Mouse (Mus musculus) liver, embryonic 12.5 days (tissue): ENCODE data around the gene Ctsw. TPM values are rescaled to one million over a fixed set of nuclear protein-coding genes. Genes with fewer than 3 reads are reported as not detected.
A peak's percentile ranks its signal among the peaks of the same experiment; 100 is the strongest.

Experiments used
- ATAC-seq: fragments of 200-750 bp; cut with Nextera tagmentation; 2 replicates; pipeline ENCODE4 v1.8.0; 2017; ENCODE audit warnings: moderate number of reproducible peaks, mild to moderate bottlenecking, moderate library complexity
- H3K27ac ChIP-seq: fragments of 300-500 bp; sonication (generic); 2 replicates; pipeline ENCODE4 v1.5.1; 2016; ENCODE audit warnings: mild to moderate bottlenecking
- H3K27me3 ChIP-seq: fragments of 300-500 bp; sonication (generic); replicated peaks from 2 replicates; pipeline ENCODE4 v1.6.1; 2016; ENCODE audit warnings: mild to moderate bottlenecking, moderate library complexity
- H3K36me3 ChIP-seq: fragments of 300-500 bp; sonication (generic); 2 replicates; pipeline ENCODE4 v1.6.1; 2016; ENCODE audit warnings: mild to moderate bottlenecking, moderate library complexity
- H3K4me1 ChIP-seq: fragments of 300-500 bp; sonication (generic); 2 replicates; pipeline ENCODE4 v1.6.1; 2016
- H3K4me2 ChIP-seq: fragments of 300-500 bp; sonication (generic); 2 replicates; pipeline ENCODE4 v1.6.1; 2016; ENCODE audit warnings: mild to moderate bottlenecking, moderate library complexity
- H3K4me3 ChIP-seq: fragments of 300-500 bp; sonication (generic); 2 replicates; pipeline ENCODE4 v1.5.1; 2016; ENCODE audit warnings: mild to moderate bottlenecking, moderate library complexity
- H3K9ac ChIP-seq: fragments of 300-500 bp; sonication (generic); 2 replicates; pipeline ENCODE4 v1.6.1; 2016; ENCODE audit warnings: mild to moderate bottlenecking, moderate library complexity
- H3K9me3 ChIP-seq: fragments of 300-500 bp; sonication (generic); replicated peaks from 2 replicates; pipeline ENCODE4 v1.6.1; 2016; ENCODE audit warnings: mild to moderate bottlenecking, moderate library complexity
- WGBS: fragments of 180-500 bp; shearing (Covaris S2); methylation state at CpG from one replicate; pipeline ENCODE4 v1.1.7; 2016; ENCODE audit not compliant: insufficient replicate concordance; 5-methylcytosine and 5-hydroxymethylcytosine counted together
- polyA plus RNA-seq: library from polyadenylated mRNA; unstranded; fragments of >200 nt; fragmentation: Nextera tagmentation; extraction: Ambion mirVana; gene quantifications from 2 replicates; pipeline ENCODE4 v1.2.1, GENCODE M21; 2016

Ctsw gene
- polyA plus RNA-seq, 1 experiment from 2014 or later, result 0.43 TPM

DNA sequence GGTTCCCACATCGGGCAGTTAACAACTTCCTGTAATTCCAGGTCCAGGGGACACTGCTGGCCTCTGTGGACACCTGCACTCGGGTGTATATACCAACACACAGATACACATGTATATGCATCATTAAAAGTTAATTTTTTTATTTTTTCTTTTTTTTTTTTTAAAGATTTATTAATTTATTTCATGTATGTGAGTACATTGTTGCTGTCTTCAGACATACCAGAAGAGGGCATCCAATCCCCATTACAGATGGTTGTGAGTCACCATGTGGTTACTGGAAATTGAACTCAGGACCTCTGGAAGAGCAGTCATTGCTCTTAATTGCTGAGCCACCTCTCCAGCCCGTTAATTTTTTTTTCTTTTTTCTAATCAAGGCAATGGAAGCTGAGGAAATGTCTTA lies 4.5 kb upstream of the Ctsw start:
- Histone ChIP-seq H3K4me3 (no peak overlapping the region), H3K9ac (no peak overlapping the region), H3K4me1 (peaks cover 36% of the 10 kb centered on the region), H3K36me3 (no peaks in the 10 kb centered on the region), H3K27me3 (peaks cover 31% of the 10 kb centered on the region), H3K4me2 (0 out of 2 replicates have a peak overlapping the region, but pooled peaks have one; percentile 88), H3K9me3 (no peaks in the 10 kb centered on the region), H3K27ac (no peak overlapping the region)
- 58% methylated on average over 3 of the region's 3 CpGs for WGBS
- no peak for ATAC-seq

- H3K9me3 ChIP-seq, result no peaks in the 10 kb centered on the region
- WGBS, result 73% methylated on average over 5 of the region's 5 CpGs
- peaks cover 31% of the 10 kb centered on the region for H3K27me3 ChIP-seq
- H3K4me1 ChIP-seq, result peaks cover 36% of the 10 kb centered on the region
- H3K36me3 ChIP-seq, result peaks cover 6% of the 10 kb centered on the region
- H3K27ac ChIP-seq, result no peak overlapping the region
- ATAC-seq, result no peak
- no peak overlapping the region for H3K4me3 ChIP-seq
- H3K4me2 ChIP-seq, result no peak overlapping the region
- H3K9ac ChIP-seq, result no peak overlapping the region
Measured at GRCm38 (mm10) chr19:5471846-5472245, 3.5 kb upstream of the Ctsw start.

DNA sequence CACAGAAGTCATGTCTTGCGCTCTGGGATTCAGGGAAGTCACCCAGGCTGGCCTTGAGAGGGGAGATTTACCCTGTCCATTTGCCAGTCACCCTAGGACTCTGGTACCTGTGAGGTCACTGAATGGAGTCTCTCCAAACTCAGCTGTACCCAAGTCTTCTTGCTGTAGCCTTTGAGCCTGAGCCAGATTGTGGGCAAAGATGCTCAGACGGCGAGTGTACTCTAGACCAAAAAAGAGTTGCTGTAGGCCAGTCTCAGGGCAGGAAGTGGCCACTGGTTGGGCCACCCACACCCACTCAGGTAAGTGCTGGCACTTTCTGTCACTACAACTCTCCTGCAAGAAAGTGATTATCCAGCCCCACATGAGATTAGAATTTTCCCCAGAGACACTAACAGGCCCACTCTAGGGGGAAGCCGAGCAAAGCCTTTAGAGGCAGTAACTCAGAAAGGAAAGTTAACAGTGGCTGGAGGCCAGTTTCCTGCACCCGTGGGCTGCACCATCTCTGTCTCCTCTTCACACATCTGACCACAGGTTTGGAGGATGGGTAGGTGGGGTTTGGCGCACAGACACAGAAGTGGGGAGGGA lies 1.3 kb downstream of the Ctsw start:
- H3K4me2 ChIP-seq, result no peak overlapping the region
- peaks cover 5% of the 10 kb centered on the region for H3K4me1 ChIP-seq
- no peak overlapping the region for H3K27ac ChIP-seq
- 76% methylated on average over 6 of the region's 6 CpGs for WGBS
- no peaks in the 10 kb centered on the region for H3K27me3 ChIP-seq
- H3K36me3 ChIP-seq, result peaks cover 52% of the 10 kb centered on the region
- ATAC-seq, result no peak
- no peak overlapping the region for H3K4me3 ChIP-seq
- no peak overlapping the region for H3K9ac ChIP-seq
- no peaks in the 10 kb centered on the region for H3K9me3 ChIP-seq

DNA sequence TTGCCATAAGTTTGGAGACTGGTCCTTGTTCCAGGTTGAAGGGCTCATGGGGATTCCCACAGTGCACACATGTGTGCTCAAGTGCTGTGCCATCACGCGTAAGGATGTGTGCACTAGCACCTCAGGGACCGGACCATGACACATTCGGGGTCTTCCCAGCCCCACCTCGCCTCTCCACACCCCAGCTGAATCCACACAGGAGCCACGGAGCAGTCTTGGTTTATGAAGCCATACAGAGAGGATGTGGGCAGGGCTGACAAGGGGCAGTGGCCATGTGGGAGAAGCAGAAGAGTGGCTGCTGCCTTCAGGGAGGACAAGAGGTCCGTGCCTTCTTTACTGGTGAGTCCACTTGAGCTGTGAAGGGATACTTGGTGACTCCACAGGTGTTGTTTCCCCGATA lies 3.3 kb downstream of the Ctsw start:
- Histone ChIP-seq H3K27ac (no peak overlapping the region), H3K36me3 (peaks cover 52% of the 10 kb centered on the region), H3K9ac (no peak overlapping the region), H3K4me2 (no peak overlapping the region), H3K27me3 (no peaks in the 10 kb centered on the region), H3K4me3 (no peak overlapping the region), H3K9me3 (no peaks in the 10 kb centered on the region), H3K4me1 (peaks cover 17% of the 10 kb centered on the region)
- no peak for ATAC-seq
- 88% methylated on average over 8 of the region's 8 CpGs for WGBS

DNA sequence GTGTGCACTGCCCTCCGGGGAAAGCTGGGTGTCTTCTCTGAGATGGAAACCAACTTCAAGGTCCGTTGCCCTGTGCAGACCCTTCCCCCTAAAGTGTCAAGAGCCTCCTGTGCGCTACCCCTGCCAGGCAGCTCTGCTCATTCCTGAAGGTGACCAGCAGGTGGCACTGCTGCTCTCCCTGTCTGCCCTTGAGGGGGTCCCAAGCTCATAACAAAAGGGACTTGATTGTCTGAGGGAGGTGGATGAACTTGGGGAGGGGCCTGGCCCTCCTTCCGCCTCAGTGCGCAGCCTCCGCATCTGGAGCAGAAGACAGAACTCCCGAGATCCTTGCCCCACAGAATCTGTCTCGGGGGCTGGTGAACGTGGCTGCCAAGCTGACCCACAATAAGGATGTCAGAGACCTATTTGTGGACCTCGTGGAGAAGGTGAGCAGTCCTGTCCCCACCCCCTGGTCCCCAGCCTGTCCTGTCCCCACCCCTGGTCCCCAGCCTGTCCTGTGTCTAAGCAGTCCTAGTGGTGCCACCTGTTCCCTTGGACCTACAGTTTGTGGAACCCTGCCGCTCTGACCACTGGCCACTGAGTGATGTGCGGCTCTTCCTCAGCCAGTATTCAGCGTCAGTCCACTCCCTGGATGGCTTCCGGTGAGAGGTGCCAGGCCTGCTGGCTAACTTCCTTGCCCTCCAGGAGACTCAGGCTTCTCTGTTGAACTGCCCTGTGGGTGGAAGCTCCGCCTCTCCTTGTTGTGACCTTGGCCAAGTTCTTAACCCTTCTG lies 4.3 kb downstream of the Ctsw start:
- Histone ChIP-seq H3K4me3 (no peak overlapping the region), H3K4me2 (no peak overlapping the region)
- ATAC-seq, result no peak

GRCm38 (mm10) chr19:5463212-5463611 lies 5.1 kb downstream of the Ctsw start:
- Histone ChIP-seq H3K4me3 (no peak overlapping the region), H3K36me3 (peaks cover 52% of the 10 kb centered on the region), H3K4me2 (no peak overlapping the region), H3K27me3 (0 out of 2 replicates have a peak, but pooled peaks cover 5% of the 10 kb centered on the region), H3K9ac (no peak overlapping the region), H3K27ac (no peak overlapping the region), H3K9me3 (no peaks in the 10 kb centered on the region), H3K4me1 (peaks cover 24% of the 10 kb centered on the region)
- no peak for ATAC-seq
- 83% methylated on average over 9 of the region's 9 CpGs for WGBS

More for the DNA sequence above, 4.3 kb downstream of the Ctsw start:
- Histone ChIP-seq H3K27ac (no peak overlapping the region), H3K4me1 (peaks cover 24% of the 10 kb centered on the region), H3K36me3 (peaks cover 52% of the 10 kb centered on the region), H3K27me3 (0 out of 2 replicates have a peak, but pooled peaks cover 3% of the 10 kb centered on the region), H3K9me3 (no peaks in the 10 kb centered on the region), H3K9ac (no peak overlapping the region; the same call in 1 of the 2 replicates)
- 60% methylated on average over 15 of the region's 15 CpGs for WGBS

DNA sequence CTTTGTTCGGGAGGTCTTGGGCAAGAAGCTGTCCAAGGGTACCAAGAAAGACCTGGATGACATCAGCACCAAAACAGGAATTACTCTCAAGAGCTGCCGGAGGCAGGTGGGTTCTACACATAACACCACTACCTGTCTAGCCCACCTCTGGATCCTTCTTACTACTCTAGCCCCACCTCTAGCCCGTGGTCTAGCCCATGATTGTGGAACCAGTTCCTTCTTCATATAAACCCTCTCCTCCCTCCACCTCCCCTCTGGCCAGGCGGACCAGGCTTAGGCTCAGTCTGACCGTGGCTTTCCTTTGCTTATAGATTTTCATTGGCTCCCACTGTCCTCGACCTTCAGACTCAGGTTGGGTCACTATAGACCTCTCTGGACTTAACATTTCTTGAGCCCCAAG lies 6.9 kb downstream of the Ctsw start:
- H3K36me3 ChIP-seq, result peaks cover 41% of the 10 kb centered on the region
- 0 out of 2 replicates have a peak overlapping the region, but pooled peaks have one; percentile 2 for H3K27ac ChIP-seq
- H3K9ac ChIP-seq, result peak overlapping the region; percentile 82; the same call in 1 of the 2 replicates
- ATAC-seq, result no peak
- H3K4me2 ChIP-seq, result peak overlapping the region; percentile 90
- peak overlapping the region; percentile 81 for H3K4me3 ChIP-seq
- H3K9me3 ChIP-seq, result no peaks in the 10 kb centered on the region
- WGBS, result 74% methylated on average over 6 of the region's 6 CpGs
- H3K27me3 ChIP-seq, result 0 out of 2 replicates have a peak, but pooled peaks cover 5% of the 10 kb centered on the region
- H3K4me1 ChIP-seq, result peaks cover 34% of the 10 kb centered on the region

DNA sequence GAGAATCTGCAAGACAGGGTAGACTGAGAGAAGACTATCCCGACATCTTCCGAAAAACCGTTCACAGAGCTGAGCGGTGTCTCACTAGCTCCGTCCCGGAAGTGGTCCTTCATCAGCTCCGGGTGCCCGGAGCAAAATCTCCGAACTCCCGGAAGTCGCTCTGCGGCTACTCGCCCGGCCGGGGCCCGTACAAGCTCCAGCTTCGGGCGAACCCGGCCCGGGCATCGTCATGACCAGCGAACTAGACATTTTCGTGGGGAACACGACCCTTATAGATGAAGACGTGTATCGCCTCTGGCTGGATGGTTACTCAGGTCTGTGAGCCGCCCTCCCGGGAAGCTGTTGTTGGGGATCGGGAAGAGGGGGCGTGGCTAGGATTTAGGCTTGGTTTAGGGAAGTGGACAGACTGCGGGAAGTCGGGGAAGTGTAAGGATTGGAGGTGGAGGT lies 7.8 kb downstream of the Ctsw start, which contains the start of gene Fibp:
TSS of gene Fibp (plus strand) at position 151 of the 447 bp plus-strand sequence.
- under 1% methylated on average over 32 of the region's 32 CpGs for WGBS
- peak; percentile 66 for ATAC-seq
- 0 out of 2 replicates have a peak, but pooled peaks cover 5% of the 10 kb centered on the region for H3K27me3 ChIP-seq
- H3K36me3 ChIP-seq, result peaks cover 34% of the 10 kb centered on the region
- H3K4me3 ChIP-seq, result peak within 1 kb of the TSS; percentile 81
- peak within 1 kb of the TSS; percentile 82 for H3K9ac ChIP-seq
- peak within 1 kb of the TSS; percentile 90 for H3K4me2 ChIP-seq
- H3K27ac ChIP-seq, result peak within 1 kb of the TSS; percentile 68
- no peaks in the 10 kb centered on the region for H3K9me3 ChIP-seq
- H3K4me1 ChIP-seq, result peaks cover 43% of the 10 kb centered on the region

GRCm38 (mm10) chr19:5459896-5460295 lies 8.4 kb downstream of the Ctsw start:
- Histone ChIP-seq H3K27ac (peak overlapping the region; percentile 68; the same call in 1 of the 2 replicates), H3K9ac (peak overlapping the region; percentile 82), H3K4me1 (peaks cover 49% of the 10 kb centered on the region), H3K36me3 (peaks cover 32% of the 10 kb centered on the region), H3K27me3 (0 out of 2 replicates have a peak, but pooled peaks cover 5% of the 10 kb centered on the region), H3K9me3 (no peaks in the 10 kb centered on the region), H3K4me3 (peak overlapping the region; percentile 81), H3K4me2 (peak overlapping the region; percentile 90)
- no peak for ATAC-seq
- WGBS, result 26% methylated on average over 3 of the region's 3 CpGs

GRCm38 (mm10) chr19:5459019-5459418 lies 9.3 kb downstream of the Ctsw start:
- no peaks in the 10 kb centered on the region for H3K9me3 ChIP-seq
- no peak overlapping the region for H3K9ac ChIP-seq
- H3K27me3 ChIP-seq, result 0 out of 2 replicates have a peak, but pooled peaks cover 5% of the 10 kb centered on the region
- no peak overlapping the region for H3K4me2 ChIP-seq
- 54% methylated on average over 7 of the region's 7 CpGs for WGBS
- H3K36me3 ChIP-seq, result peaks cover 32% of the 10 kb centered on the region
- no peak overlapping the region for H3K27ac ChIP-seq
- H3K4me1 ChIP-seq, result peaks cover 51% of the 10 kb centered on the region
- no peak for ATAC-seq
- no peak overlapping the region for H3K4me3 ChIP-seq

DNA sequence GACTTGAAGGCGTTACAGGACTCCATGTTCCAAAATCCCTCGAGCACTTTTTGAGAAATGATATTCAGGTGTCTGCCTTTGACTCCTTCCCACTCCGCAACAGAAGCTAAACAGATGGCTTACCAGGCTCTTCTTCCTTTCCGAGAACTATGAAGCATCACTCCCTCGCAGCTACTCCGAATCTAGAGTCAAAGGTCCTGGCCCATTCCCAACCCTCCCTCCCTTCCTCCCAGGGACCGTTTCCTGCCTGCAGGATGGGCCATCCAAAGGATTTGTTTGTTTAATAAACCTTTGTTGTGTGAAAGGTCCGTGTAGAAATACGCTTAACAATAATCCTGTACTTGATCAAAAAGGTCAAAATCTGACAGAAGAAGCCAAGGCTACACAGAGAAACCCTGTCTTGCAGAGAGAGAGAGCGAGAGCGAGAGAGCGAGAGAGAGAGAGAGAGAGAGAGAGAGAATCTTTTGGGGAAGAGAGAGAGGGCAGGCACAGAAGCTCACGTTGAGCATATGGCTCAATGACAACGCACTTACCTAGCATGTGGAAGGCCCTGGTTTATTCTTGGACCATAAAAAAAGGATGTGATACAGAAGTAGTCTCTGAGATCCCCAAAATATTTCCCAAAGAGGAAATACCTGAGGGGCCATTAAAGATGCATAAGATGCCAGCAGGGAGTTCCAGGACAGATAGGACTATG lies 10.4 kb downstream of the Ctsw start, which contains the start of gene Ccdc85b:
TSS of gene Ccdc85b (minus strand) at position 149 of the 697 bp plus-strand sequence.
- 0 out of 2 replicates have a peak, but pooled peaks cover 5% of the 10 kb centered on the region for H3K27me3 ChIP-seq
- 20% methylated on average over 14 of the region's 14 CpGs for WGBS
- H3K9me3 ChIP-seq, result no peaks in the 10 kb centered on the region
- peak within 1 kb of the TSS; percentile 61 for H3K27ac ChIP-seq
- H3K4me1 ChIP-seq, result peaks cover 51% of the 10 kb centered on the region
- H3K9ac ChIP-seq, result peak within 1 kb of the TSS; percentile 73
- peaks cover 25% of the 10 kb centered on the region for H3K36me3 ChIP-seq
- H3K4me2 ChIP-seq, result peak within 1 kb of the TSS; percentile 87
- H3K4me3 ChIP-seq, result peak within 1 kb of the TSS; percentile 69
- ATAC-seq, result peak; percentile 7; the same call in 1 of the 2 replicates
